In genomic region chr3:152669783-152670182, GRCm38 (mm10) we compare ENCODE assay signal across 26 mouse cellular contexts.
"Had no signal": no experiment of that assay in that cellular context is flagged by ENCODE, and none has a peak within 500 bp of the region (broad histone marks: within the 10 kb centered on the region; RNA-seq: fewer than 3 reads in every experiment).

No protein-coding gene starts in this region.

- ATAC-seq: hindbrain, embryonic 16.5 days; inflammation-experienced regulatory T-cells, adult 6 months; intestine, embryonic 15.5 days; intestine, postnatal 0 days had no signal

- H3K9me3 ChIP-seq: hindbrain, embryonic 10.5 days; hindbrain, embryonic 12.5 days; intestine, embryonic 15.5 days; limb, embryonic 10.5 days; limb, embryonic 12.5 days; liver, embryonic 13.5 days had no signal

- DNase-seq: gastrocnemius, adult 2 months; gastrocnemius, postnatal 10 days; gastrocnemius, postnatal 25 days; heart, adult 2 months; heart, postnatal 10 days; heart, postnatal 4 days; kidney, adult 18-20 months; kidney, adult 8-10 months; kidney, postnatal 10 days; kidney, postnatal 25 days; kidney, postnatal 4 days; layer of hippocampus, adult 9-11 months; liver; liver, embryonic 13.5 days had no signal

- H3K27ac ChIP-seq: gastrocnemius, adult 2 months; heart, adult 2 months; hindbrain, embryonic 10.5 days; hindbrain, embryonic 12.5 days; hindbrain, embryonic 14.5 days; intestine, embryonic 15.5 days; left cerebral cortex, adult 2 months; limb, embryonic 10.5 days; limb, embryonic 12.5 days; liver, embryonic 13.5 days had no signal

- H3K36me3 ChIP-seq: hindbrain, embryonic 10.5 days; hindbrain, embryonic 12.5 days; intestine, embryonic 15.5 days; limb, embryonic 10.5 days; limb, embryonic 12.5 days; liver, embryonic 13.5 days had no signal

- H3K4me3 ChIP-seq: gastrocnemius, adult 2 months; heart, adult 2 months; hindbrain, embryonic 10.5 days; hindbrain, embryonic 12.5 days; intestine, embryonic 15.5 days; left cerebral cortex, adult 2 months; limb, embryonic 10.5 days; limb, embryonic 12.5 days; liver, embryonic 13.5 days had no signal

- H3K9ac ChIP-seq: hindbrain, embryonic 12.5 days; hindbrain, embryonic 14.5 days; intestine, embryonic 15.5 days; limb, embryonic 12.5 days; liver, embryonic 13.5 days had no signal

- H3K4me2 ChIP-seq: heart, embryonic 11.5 days; hindbrain, embryonic 12.5 days; hindbrain, embryonic 14.5 days; intestine, embryonic 15.5 days; limb, embryonic 12.5 days; liver, embryonic 11.5 days; liver, embryonic 13.5 days had no signal
